Mouse (Mus musculus): Measurements from ENCODE around the gene Nrp2.

DNA sequence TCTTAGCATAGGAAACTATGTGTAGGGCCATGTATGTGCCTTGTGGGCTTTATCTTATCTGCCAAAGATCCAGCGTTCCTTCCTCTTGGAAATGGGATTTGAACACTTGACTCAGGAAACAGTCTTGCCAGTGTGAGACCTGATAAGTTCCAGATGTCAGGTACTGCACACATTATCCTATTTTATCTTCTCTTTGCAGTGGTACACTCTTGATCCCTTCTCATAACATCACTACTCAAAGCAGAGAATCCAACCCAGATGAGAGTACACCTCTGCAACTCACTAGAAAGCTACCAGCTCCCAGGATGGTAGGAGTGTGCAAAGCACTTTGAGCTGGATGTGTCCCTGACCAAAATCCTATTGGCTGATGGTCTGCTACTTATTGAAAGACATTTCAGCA is 100.5 kb downstream of the Nrp2 start:
- TF ChIP-seq CTCF (IDR thresholded peaks at IDR 0.05; ENCODE audit: low read depth) (no peak), EP300 (IDR thresholded peaks at IDR 0.05; ENCODE audit: low read depth) (no peak)

All from heart, postnatal 0 days (tissue).